Mouse (Mus musculus): ENCODE measurements at regions not wholly inside any gene's neighbourhood (a gene's known extent, or its start where the extent isn't known, plus 50 kb on each side); places are given as distances from the start of the nearest gene placed in this dataset.

- TF ChIP-seq POLR2A (IDR thresholded peaks at IDR 0.05; ENCODE audit: insufficient read depth, low read length): no peak
- TF ChIP-seq CTCF (IDR thresholded peaks at IDR 0.05; ENCODE audit: low read depth, low read length): no peak
- no peak for TF ChIP-seq EP300 (IDR thresholded peaks at IDR 0.05; ENCODE audit: insufficient read depth, low read depth, low read length)
Observed at GRCm38 (mm10) chr3:60745075-60745474, 257.5 kb upstream of the P2ry1 start.
